Mouse (Mus musculus): ENCODE measurements around the gene Znrf3.

The Znrf3 gene

GRCm38 (mm10) chr11:5390969-5391831 lies 53.4 kb downstream of the Znrf3 start:
- DNase-seq (ENCODE audit: low spot score), result no peak

- no peak for DNase-seq (ENCODE audit: low spot score)
Observed at GRCm38 (mm10) chr11:5382652-5383051, 62.0 kb downstream of the Znrf3 start.

- DNase-seq (ENCODE audit: low spot score), result no peak
Observed at GRCm38 (mm10) chr11:5381226-5381625, 63.4 kb downstream of the Znrf3 start.

- DNase-seq (ENCODE audit: low spot score), result no peak
Observed at GRCm38 (mm10) chr11:5380275-5380674, 64.4 kb downstream of the Znrf3 start.

GRCm38 (mm10) chr11:5369176-5369575 lies 75.5 kb downstream of the Znrf3 start:
- DNase-seq (ENCODE audit: low spot score), result no peak

- no peak for DNase-seq (ENCODE audit: low spot score)
Observed at GRCm38 (mm10) chr11:5368492-5368891, 76.2 kb downstream of the Znrf3 start.

DNA sequence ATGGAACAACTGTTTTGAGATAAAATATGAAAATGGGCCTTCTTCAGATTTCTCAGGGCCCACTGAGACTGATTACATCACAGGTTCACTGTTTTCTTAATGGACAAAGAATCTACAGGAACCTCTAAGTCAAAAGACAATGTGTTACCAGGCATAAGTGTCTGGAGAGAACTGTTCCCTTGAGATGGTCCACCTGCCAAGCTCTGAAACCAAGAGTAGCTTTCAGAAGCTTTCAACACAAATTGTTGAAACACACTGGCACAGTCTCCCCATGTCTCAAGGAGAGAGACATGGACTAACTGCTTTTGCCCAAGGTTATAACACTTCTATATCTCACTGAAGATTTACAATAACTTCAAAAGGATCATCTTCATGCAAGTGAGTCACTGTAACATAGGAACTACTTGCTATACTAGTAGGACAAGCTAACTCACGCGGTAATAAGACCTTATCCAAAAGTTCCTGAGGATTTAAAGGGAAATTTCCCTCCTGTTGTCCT lies 89.3 kb downstream of the Znrf3 start:
- DNase-seq (ENCODE audit: low spot score), result no peak

DNA sequence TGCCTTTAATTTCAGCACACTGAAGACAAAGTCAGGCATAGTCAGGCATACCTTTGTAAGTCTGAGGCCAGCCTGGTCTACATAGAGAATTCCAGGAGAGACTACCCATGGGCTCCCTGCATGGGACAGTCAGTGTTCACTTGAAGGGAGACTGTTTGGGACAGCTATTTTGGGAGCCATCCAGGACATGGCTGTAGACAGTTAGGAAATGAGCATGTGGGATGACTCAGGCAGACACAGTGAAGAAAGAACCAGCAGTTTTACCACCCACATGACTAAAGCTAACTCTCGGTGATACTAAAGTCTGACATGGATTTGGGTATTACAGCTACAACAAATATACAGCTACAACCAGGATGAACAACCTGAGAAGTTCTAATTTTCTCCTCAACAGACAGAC lies 89.9 kb downstream of the Znrf3 start:
- no peak for DNase-seq (ENCODE audit: low spot score)

DNA sequence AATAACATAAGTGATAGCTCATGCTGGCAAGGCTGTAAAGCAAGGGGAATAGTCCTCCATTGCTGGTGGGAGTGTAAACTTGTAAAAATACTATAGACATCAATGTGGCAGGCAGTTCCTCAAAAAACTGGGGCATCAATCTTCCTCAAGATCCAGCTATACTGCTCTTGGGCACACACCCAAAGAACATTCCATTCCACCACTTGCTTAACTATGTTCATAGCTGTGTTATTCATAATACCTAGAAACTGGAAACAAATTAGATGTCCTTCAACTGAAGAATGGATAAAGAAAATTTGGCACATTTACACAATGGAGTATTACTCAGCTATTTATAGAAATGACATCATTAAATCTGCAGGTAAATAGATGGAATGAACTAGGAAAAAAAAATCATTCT lies 91.6 kb downstream of the Znrf3 start:
- DNase-seq (ENCODE audit: low spot score), result no peak

- no peak for DNase-seq (ENCODE audit: low spot score)
Observed at GRCm38 (mm10) chr11:5349483-5349882, 95.2 kb downstream of the Znrf3 start.

GRCm38 (mm10) chr11:5346845-5347640 lies 97.6 kb downstream of the Znrf3 start:
- no peak for DNase-seq (ENCODE audit: low spot score)

DNA sequence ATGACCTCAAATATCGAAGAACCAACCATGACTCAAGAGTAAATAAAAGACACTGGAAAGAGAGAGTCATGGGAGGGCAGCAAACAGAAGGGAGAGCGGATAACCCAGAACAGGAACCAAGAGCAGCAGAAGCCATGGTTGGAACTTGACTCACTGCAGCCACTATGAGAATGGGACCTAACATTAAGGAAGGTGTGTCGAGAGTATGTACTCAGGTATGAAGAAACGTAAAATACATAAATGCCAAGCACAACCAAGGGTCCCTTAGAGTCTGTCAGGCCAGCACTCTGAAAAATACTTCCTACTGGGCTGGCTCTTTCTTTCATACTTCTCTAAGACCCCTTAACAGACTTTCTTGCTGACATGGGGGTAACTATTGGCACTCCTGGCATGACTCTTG lies 100.9 kb downstream of the Znrf3 start:
- no peak for DNase-seq (ENCODE audit: low spot score)

DNA sequence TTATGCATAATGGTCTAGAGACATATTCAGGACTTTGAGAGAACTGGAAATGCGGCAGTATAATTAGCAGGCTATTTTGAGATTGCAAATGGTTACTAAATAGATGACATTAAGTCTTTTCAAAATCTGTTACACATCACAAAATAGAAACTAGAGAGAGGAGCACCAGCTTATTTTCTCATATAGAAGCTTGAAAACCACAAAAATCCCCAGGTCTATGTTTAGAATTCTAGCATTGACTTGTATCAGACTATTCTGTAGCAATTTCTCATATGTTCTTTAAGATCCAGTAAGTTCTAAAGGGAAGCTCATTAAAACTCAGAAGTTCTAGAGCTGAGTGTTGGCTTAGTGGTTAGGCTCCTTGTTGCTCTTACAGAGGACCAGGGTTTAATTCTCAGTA lies 104.9 kb downstream of the Znrf3 start:
- no peak for DNase-seq (ENCODE audit: low spot score)

- DNase-seq (ENCODE audit: low spot score), result no peak
Observed at GRCm38 (mm10) chr11:5336852-5337251, 107.8 kb downstream of the Znrf3 start.

DNA sequence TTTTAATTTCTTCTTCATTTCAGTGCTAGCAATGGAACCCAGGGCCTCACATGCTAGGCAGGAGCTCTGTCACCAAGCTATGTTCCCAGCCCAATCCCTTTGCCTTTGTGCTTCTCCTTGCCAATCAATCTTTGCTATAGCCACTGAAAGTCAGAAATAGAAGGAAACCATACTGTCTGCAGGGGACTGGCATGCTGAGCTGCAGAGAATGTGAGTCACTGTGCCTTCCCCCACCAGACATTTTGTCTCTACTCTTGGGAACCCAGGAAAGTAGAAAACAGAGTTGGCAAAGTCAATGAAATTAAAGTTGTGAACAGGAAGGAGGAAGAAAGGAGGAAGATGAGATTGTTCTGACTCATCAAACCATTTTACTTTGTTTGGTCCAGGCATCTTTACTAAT lies 108.4 kb downstream of the Znrf3 start:
- DNase-seq (ENCODE audit: low spot score), result no peak

DNA sequence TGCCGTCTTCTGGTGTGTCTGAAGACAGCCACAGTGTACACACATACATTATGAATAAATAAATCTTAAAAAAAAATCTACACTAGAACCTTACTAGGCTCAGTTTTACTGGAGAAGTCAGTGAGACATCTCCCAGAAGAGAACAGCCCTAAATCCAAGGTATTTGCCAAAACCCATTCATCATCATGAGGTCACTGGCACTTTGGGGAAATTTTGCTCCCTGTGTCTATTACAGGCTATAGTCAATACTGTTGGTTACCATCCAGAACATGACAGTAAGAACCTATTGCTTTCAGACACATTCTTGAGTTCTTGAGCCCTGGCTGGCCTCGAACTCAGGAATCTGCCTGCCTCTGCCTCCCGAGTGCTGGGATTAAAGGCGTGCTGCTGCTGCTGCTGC lies 113.8 kb downstream of the Znrf3 start:
- DNase-seq (ENCODE audit: low spot score), result no peak

GRCm38 (mm10) chr11:5327693-5328092 lies 117.0 kb downstream of the Znrf3 start:
- DNase-seq (ENCODE audit: low spot score), result no peak

DNA sequence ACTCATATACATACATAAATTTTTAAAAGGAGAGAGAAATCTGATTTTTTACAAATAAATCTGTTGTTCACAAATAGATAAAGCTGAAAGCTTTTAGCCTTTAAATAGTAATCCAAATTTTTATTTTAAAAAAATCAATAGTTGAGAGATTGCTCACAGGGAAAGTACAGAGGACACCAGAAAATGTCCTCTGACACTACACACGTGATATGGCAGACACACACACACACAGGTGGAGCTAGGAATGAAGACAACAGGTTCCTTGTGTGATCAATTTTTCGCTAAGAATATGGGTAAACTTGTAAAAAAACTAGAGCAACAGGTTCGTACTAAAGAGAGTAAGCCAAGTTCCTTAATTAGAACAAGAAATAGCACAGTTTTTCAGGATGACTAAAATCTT lies 118.4 kb downstream of the Znrf3 start:
- no peak for DNase-seq (ENCODE audit: low spot score)

DNA sequence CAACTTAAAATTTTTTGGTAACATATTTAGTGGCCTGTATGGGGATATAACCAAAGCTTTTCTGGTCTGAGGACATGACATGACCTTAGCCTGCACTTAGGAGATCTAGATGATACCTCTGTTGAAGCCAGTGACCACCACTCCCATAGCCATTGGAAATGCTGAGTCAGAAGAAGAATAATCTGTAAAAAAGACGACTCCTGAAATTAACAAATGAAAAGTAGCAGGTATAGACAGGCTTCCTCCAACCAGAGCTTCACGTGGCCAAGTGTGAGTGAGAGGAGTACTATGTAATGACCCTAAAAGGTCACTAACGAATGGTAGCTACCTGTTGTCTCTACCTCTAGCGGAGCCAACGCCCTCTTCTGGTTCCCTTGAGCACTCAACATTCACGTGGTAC lies 119.4 kb downstream of the Znrf3 start:
- DNase-seq (ENCODE audit: low spot score), result no peak

GRCm38 (mm10) chr11:5324296-5324695 lies 120.4 kb downstream of the Znrf3 start:
- DNase-seq (ENCODE audit: low spot score), result no peak

- DNase-seq (ENCODE audit: low spot score), result no peak
Observed at GRCm38 (mm10) chr11:5321687-5322086, 123.0 kb downstream of the Znrf3 start.

- DNase-seq (ENCODE audit: low spot score), result no peak
Observed at GRCm38 (mm10) chr11:5318976-5319375, 125.7 kb downstream of the Znrf3 start.

Measured in testis, postnatal 14 days (tissue).